Mouse (Mus musculus): ENCODE results near the gene Iqcf3. TPM values are rescaled to one million over a fixed set of nuclear protein-coding genes. Genes with fewer than 3 reads are reported as not detected.
"Not testable (repeated sequence)": the region's sequence is repeated elsewhere in the genome, so short reads cannot be mapped to it uniquely, and the experiment has no call there.

The Iqcf3 gene
- polyA plus RNA-seq, 1 experiment from 2014 or later = not detected

GRCm38 (mm10) chr9:106509356-106509755 is 52.1 kb downstream of the Iqcf3 start:
- no peak overlapping the region for H3K4me2 ChIP-seq (ENCODE audit: low read depth, low read length)
- no peak overlapping the region for H3K27ac ChIP-seq (replicated peaks; ENCODE audit: low read depth, low read length)
- no peak for ATAC-seq (replicated peaks; ENCODE audit: insufficient number of reproducible peaks, low FRiP score, low TSS enrichment, low read depth)
- no peaks in the 10 kb centered on the region for H3K36me3 ChIP-seq (replicated peaks; ENCODE audit: control insufficient read depth, insufficient read depth, low read depth, low read length)
- no peaks in the 10 kb centered on the region for H3K4me1 ChIP-seq (ENCODE audit: control insufficient read depth, insufficient read depth, low read length)
- no peak for DNase-seq (ENCODE audit: low spot score)
- no peaks in the 10 kb centered on the region for H3K27me3 ChIP-seq (ENCODE audit: control insufficient read depth, insufficient read depth, low read length)
- H3K9me3 ChIP-seq (replicated peaks; ENCODE audit: control insufficient read depth, low read length) = no peaks in the 10 kb centered on the region
- WGBS = 90% methylated on average over 10 of the region's 10 CpGs
- no peak overlapping the region for H3K9ac ChIP-seq (replicated peaks; ENCODE audit: low read length)
- no peak overlapping the region for H3K4me3 ChIP-seq (ENCODE audit: low read depth, low read length)

GRCm38 (mm10) chr9:106504246-106504645 is 57.2 kb downstream of the Iqcf3 start:
- Histone ChIP-seq H3K4me3 (ENCODE audit: low read depth, low read length) (no peak overlapping the region), H3K9ac (replicated peaks; ENCODE audit: low read length) (no peak overlapping the region), H3K4me1 (ENCODE audit: control insufficient read depth, insufficient read depth, low read length) (no peaks in the 10 kb centered on the region), H3K4me2 (ENCODE audit: low read depth, low read length) (no peak overlapping the region), H3K27me3 (ENCODE audit: control insufficient read depth, insufficient read depth, low read length) (no peaks in the 10 kb centered on the region), H3K9me3 (replicated peaks; ENCODE audit: control insufficient read depth, low read length) (no peaks in the 10 kb centered on the region), H3K27ac (replicated peaks; ENCODE audit: low read depth, low read length) (no peak overlapping the region), H3K36me3 (replicated peaks; ENCODE audit: control insufficient read depth, insufficient read depth, low read depth, low read length) (no peaks in the 10 kb centered on the region)
- WGBS = 72% methylated on average over 6 of the region's 6 CpGs
- DNase-seq (ENCODE audit: low spot score) (no peak), ATAC-seq (replicated peaks; ENCODE audit: insufficient number of reproducible peaks, low FRiP score, low TSS enrichment, low read depth) (no peak)

- ATAC-seq (replicated peaks; ENCODE audit: insufficient number of reproducible peaks, low FRiP score, low TSS enrichment, low read depth) (no peak), DNase-seq (ENCODE audit: low spot score) (no peak)
- Histone ChIP-seq H3K36me3 (replicated peaks; ENCODE audit: control insufficient read depth, insufficient read depth, low read depth, low read length) (no peaks in the 10 kb centered on the region), H3K27me3 (ENCODE audit: control insufficient read depth, insufficient read depth, low read length) (no peaks in the 10 kb centered on the region), H3K4me1 (ENCODE audit: control insufficient read depth, insufficient read depth, low read length) (no peaks in the 10 kb centered on the region), H3K27ac (replicated peaks; ENCODE audit: low read depth, low read length) (no peak overlapping the region), H3K4me3 (ENCODE audit: low read depth, low read length) (no peak overlapping the region), H3K9ac (replicated peaks; ENCODE audit: low read length) (no peak overlapping the region), H3K9me3 (replicated peaks; ENCODE audit: control insufficient read depth, low read length) (no peaks in the 10 kb centered on the region), H3K4me2 (ENCODE audit: low read depth, low read length) (no peak overlapping the region)
- WGBS = 90% methylated on average over 22 of the region's 22 CpGs
Measured at GRCm38 (mm10) chr9:106501846-106502245, 59.6 kb downstream of the Iqcf3 start.

GRCm38 (mm10) chr9:106499667-106500066 is 61.8 kb downstream of the Iqcf3 start, which contains the start of gene Iqcf1:
TSS of gene Iqcf1 (plus strand) at chr9:106499967.
- Histone ChIP-seq H3K9ac (replicated peaks; ENCODE audit: low read length) (no peak within 1 kb of the TSS), H3K4me2 (ENCODE audit: low read depth, low read length) (no peak within 1 kb of the TSS), H3K27me3 (ENCODE audit: control insufficient read depth, insufficient read depth, low read length) (no peaks in the 10 kb centered on the region), H3K27ac (replicated peaks; ENCODE audit: low read depth, low read length) (no peak within 1 kb of the TSS), H3K4me1 (ENCODE audit: control insufficient read depth, insufficient read depth, low read length) (no peaks in the 10 kb centered on the region), H3K36me3 (replicated peaks; ENCODE audit: control insufficient read depth, insufficient read depth, low read depth, low read length) (no peaks in the 10 kb centered on the region), H3K4me3 (ENCODE audit: low read depth, low read length) (no peak within 1 kb of the TSS), H3K9me3 (replicated peaks; ENCODE audit: control insufficient read depth, low read length) (no peaks in the 10 kb centered on the region)
- ATAC-seq (replicated peaks; ENCODE audit: insufficient number of reproducible peaks, low FRiP score, low TSS enrichment, low read depth) (no peak), DNase-seq (ENCODE audit: low spot score) (no peak)
- 92% methylated on average over 6 of the region's 6 CpGs for WGBS

GRCm38 (mm10) chr9:106487602-106488001 is 73.8 kb downstream of the Iqcf3 start:
- not testable (repeated sequence) for H3K4me2 ChIP-seq (ENCODE audit: low read depth, low read length); H3K4me1 ChIP-seq (ENCODE audit: control insufficient read depth, insufficient read depth, low read length); ATAC-seq (replicated peaks; ENCODE audit: insufficient number of reproducible peaks, low FRiP score, low TSS enrichment, low read depth); H3K27me3 ChIP-seq (ENCODE audit: control insufficient read depth, insufficient read depth, low read length); H3K27ac ChIP-seq (replicated peaks; ENCODE audit: low read depth, low read length); H3K9me3 ChIP-seq (replicated peaks; ENCODE audit: control insufficient read depth, low read length); H3K4me3 ChIP-seq (ENCODE audit: low read depth, low read length); H3K36me3 ChIP-seq (replicated peaks; ENCODE audit: control insufficient read depth, insufficient read depth, low read depth, low read length); DNase-seq (ENCODE audit: low spot score); H3K9ac ChIP-seq (replicated peaks; ENCODE audit: low read length)
- 74% methylated on average over 6 of the region's 6 CpGs for WGBS

GRCm38 (mm10) chr9:106485076-106485475 is 76.4 kb downstream of the Iqcf3 start:
- Histone ChIP-seq H3K4me2 (ENCODE audit: low read depth, low read length) (no peak overlapping the region), H3K27me3 (ENCODE audit: control insufficient read depth, insufficient read depth, low read length) (no peaks in the 10 kb centered on the region), H3K27ac (replicated peaks; ENCODE audit: low read depth, low read length) (no peak overlapping the region), H3K4me3 (ENCODE audit: low read depth, low read length) (no peak overlapping the region), H3K4me1 (ENCODE audit: control insufficient read depth, insufficient read depth, low read length) (no peaks in the 10 kb centered on the region), H3K36me3 (replicated peaks; ENCODE audit: control insufficient read depth, insufficient read depth, low read depth, low read length) (peaks cover 6% of the 10 kb centered on the region), H3K9ac (replicated peaks; ENCODE audit: low read length) (no peak overlapping the region), H3K9me3 (replicated peaks; ENCODE audit: control insufficient read depth, low read length) (no peaks in the 10 kb centered on the region)
- ATAC-seq (replicated peaks; ENCODE audit: insufficient number of reproducible peaks, low FRiP score, low TSS enrichment, low read depth) (no peak), DNase-seq (ENCODE audit: low spot score) (no peak)
- 84% methylated on average over 10 of the region's 10 CpGs for WGBS

- Histone ChIP-seq H3K4me3 (ENCODE audit: low read depth, low read length) (no peak overlapping the region), H3K27me3 (ENCODE audit: control insufficient read depth, insufficient read depth, low read length) (no peaks in the 10 kb centered on the region), H3K27ac (replicated peaks; ENCODE audit: low read depth, low read length) (no peak overlapping the region), H3K9ac (replicated peaks; ENCODE audit: low read length) (no peak overlapping the region), H3K4me1 (ENCODE audit: control insufficient read depth, insufficient read depth, low read length) (no peaks in the 10 kb centered on the region), H3K9me3 (replicated peaks; ENCODE audit: control insufficient read depth, low read length) (no peaks in the 10 kb centered on the region), H3K36me3 (replicated peaks; ENCODE audit: control insufficient read depth, insufficient read depth, low read depth, low read length) (peaks cover 6% of the 10 kb centered on the region), H3K4me2 (ENCODE audit: low read depth, low read length) (no peak overlapping the region)
- ATAC-seq (replicated peaks; ENCODE audit: insufficient number of reproducible peaks, low FRiP score, low TSS enrichment, low read depth) = no peak
- DNase-seq (ENCODE audit: low spot score) = no peak
- WGBS = 88% methylated on average over 17 of the region's 17 CpGs
Measured at GRCm38 (mm10) chr9:106483606-106484005, 77.8 kb downstream of the Iqcf3 start.

GRCm38 (mm10) chr9:106483136-106483535 is 78.3 kb downstream of the Iqcf3 start:
- no peaks in the 10 kb centered on the region for H3K4me1 ChIP-seq (ENCODE audit: control insufficient read depth, insufficient read depth, low read length)
- H3K27me3 ChIP-seq (ENCODE audit: control insufficient read depth, insufficient read depth, low read length) = no peaks in the 10 kb centered on the region
- no peaks in the 10 kb centered on the region for H3K9me3 ChIP-seq (replicated peaks; ENCODE audit: control insufficient read depth, low read length)
- WGBS = 97% methylated on average over 10 of the region's 10 CpGs
- H3K27ac ChIP-seq (replicated peaks; ENCODE audit: low read depth, low read length) = no peak overlapping the region
- DNase-seq (ENCODE audit: low spot score) (no peak), ATAC-seq (replicated peaks; ENCODE audit: insufficient number of reproducible peaks, low FRiP score, low TSS enrichment, low read depth) (no peak)
- no peak overlapping the region for H3K4me2 ChIP-seq (ENCODE audit: low read depth, low read length)
- no peak overlapping the region for H3K9ac ChIP-seq (replicated peaks; ENCODE audit: low read length)
- H3K4me3 ChIP-seq (ENCODE audit: low read depth, low read length) = no peak overlapping the region
- H3K36me3 ChIP-seq (replicated peaks; ENCODE audit: control insufficient read depth, insufficient read depth, low read depth, low read length) = peaks cover 6% of the 10 kb centered on the region

Measured in embryonic facial prominence, embryonic 11.5 days (tissue).